Mouse (Mus musculus): ENCODE measurements around the gene Rer1.
"Not testable (repeated sequence)": the region's sequence is repeated elsewhere in the genome, so short reads cannot be mapped to it uniquely, and the experiment has no call there.

The Rer1 gene

GRCm38 (mm10) chr4:155113766-155114410 is 27.7 kb upstream of the Rer1 start:
- no peak for DNase-seq (ENCODE audit: extremely low spot score)

GRCm38 (mm10) chr4:155109471-155109870 is 23.3 kb upstream of the Rer1 start:
- no peak for DNase-seq (ENCODE audit: extremely low spot score)

GRCm38 (mm10) chr4:155107886-155108285 is 21.7 kb upstream of the Rer1 start:
- no peak for DNase-seq (ENCODE audit: extremely low spot score)

- no peak for DNase-seq (ENCODE audit: extremely low spot score)
Observed at GRCm38 (mm10) chr4:155098572-155098971, 12.4 kb upstream of the Rer1 start.

GRCm38 (mm10) chr4:155097452-155097851 is 11.3 kb upstream of the Rer1 start:
- no peak for DNase-seq (ENCODE audit: extremely low spot score)

GRCm38 (mm10) chr4:155095967-155096366 is 9.8 kb upstream of the Rer1 start:
- DNase-seq (ENCODE audit: extremely low spot score) = no peak

- DNase-seq (ENCODE audit: extremely low spot score) = peak; percentile 86
Observed at GRCm38 (mm10) chr4:155095238-155095900, 9.2 kb upstream of the Rer1 start.

- DNase-seq (ENCODE audit: extremely low spot score) = peak; percentile 72
Observed at GRCm38 (mm10) chr4:155094565-155094964, 8.4 kb upstream of the Rer1 start.

- DNase-seq (ENCODE audit: extremely low spot score) = no peak
Observed at GRCm38 (mm10) chr4:155093431-155094149, 7.4 kb upstream of the Rer1 start.

- DNase-seq (ENCODE audit: extremely low spot score) = no peak
Observed at GRCm38 (mm10) chr4:155092718-155093430, 6.7 kb upstream of the Rer1 start.

GRCm38 (mm10) chr4:155090688-155091449 is 4.7 kb upstream of the Rer1 start:
- DNase-seq (ENCODE audit: extremely low spot score) = no peak

- no peak for DNase-seq (ENCODE audit: extremely low spot score)
Observed at GRCm38 (mm10) chr4:155090147-155090546, 4.0 kb upstream of the Rer1 start.

GRCm38 (mm10) chr4:155089241-155089640 is 3.1 kb upstream of the Rer1 start:
- no peak for DNase-seq (ENCODE audit: extremely low spot score)

- no peak for DNase-seq (ENCODE audit: extremely low spot score)
Observed at GRCm38 (mm10) chr4:155085206-155086107, 725 bp downstream of the Rer1 start.

GRCm38 (mm10) chr4:155084351-155084750 is 1.8 kb downstream of the Rer1 start:
- no peak for DNase-seq (ENCODE audit: extremely low spot score)

- DNase-seq (ENCODE audit: extremely low spot score) = no peak
Observed at GRCm38 (mm10) chr4:155083553-155083952, 2.6 kb downstream of the Rer1 start.

- DNase-seq (ENCODE audit: extremely low spot score) = no peak
Observed at GRCm38 (mm10) chr4:155079666-155080065, 6.5 kb downstream of the Rer1 start.

GRCm38 (mm10) chr4:155078808-155079207 is 7.4 kb downstream of the Rer1 start:
- not testable (repeated sequence) for DNase-seq (ENCODE audit: extremely low spot score)

- DNase-seq (ENCODE audit: extremely low spot score) = no peak
Observed at GRCm38 (mm10) chr4:155076677-155077076, 9.5 kb downstream of the Rer1 start.

- no peak for DNase-seq (ENCODE audit: extremely low spot score)
Observed at GRCm38 (mm10) chr4:155075813-155076212, 10.4 kb downstream of the Rer1 start.
